Mouse (Mus musculus): ENCODE data around the gene Txndc16.

Gene Txndc16

GRCm38 (mm10) chr14:45220090-45220956 lies at the start of gene Txndc16:
Txndc16 (minus strand) TSS chr14:45220328.
- peak; percentile 85 for DNase-seq

- DNase-seq: no peak
These were observed 43.9 kb upstream of the Txndc16 start for GRCm38 (mm10) chr14:45263831-45264592.

GRCm38 (mm10) chr14:45251548-45252076 lies 31.5 kb upstream of the Txndc16 start:
- DNase-seq: no peak

- peak; percentile 1 for DNase-seq
These were observed 21.5 kb upstream of the Txndc16 start for GRCm38 (mm10) chr14:45241613-45242012.

- no peak for DNase-seq
These were observed 18.9 kb upstream of the Txndc16 start for GRCm38 (mm10) chr14:45239042-45239441.

GRCm38 (mm10) chr14:45220957-45221630 lies 966 bp upstream of the Txndc16 start:
- DNase-seq: no peak

GRCm38 (mm10) chr14:45219281-45220089 lies 643 bp downstream of the Txndc16 start, which contains the start of gene Gpr137c:
Gpr137c (plus strand) TSS chr14:45219717.
- DNase-seq: peak; percentile 98

GRCm38 (mm10) chr14:45217693-45218092 lies 2.4 kb downstream of the Txndc16 start:
- peak; percentile 3 for DNase-seq

GRCm38 (mm10) chr14:45216711-45217340 lies 3.3 kb downstream of the Txndc16 start:
- no peak for DNase-seq

GRCm38 (mm10) chr14:45211431-45211830 lies 8.7 kb downstream of the Txndc16 start:
- DNase-seq: no peak

GRCm38 (mm10) chr14:45210683-45211082 lies 9.4 kb downstream of the Txndc16 start:
- DNase-seq: no peak

GRCm38 (mm10) chr14:45200607-45201006 lies 19.5 kb downstream of the Txndc16 start:
- no peak for DNase-seq

GRCm38 (mm10) chr14:45190999-45191398 lies 29.1 kb downstream of the Txndc16 start:
- DNase-seq: no peak

- no peak for DNase-seq
These were observed 38.5 kb downstream of the Txndc16 start for GRCm38 (mm10) chr14:45181611-45182010.

GRCm38 (mm10) chr14:45179606-45180005 lies 40.5 kb downstream of the Txndc16 start:
- no peak for DNase-seq

GRCm38 (mm10) chr14:45179186-45179585 lies 40.9 kb downstream of the Txndc16 start:
- no peak for DNase-seq

GRCm38 (mm10) chr14:45175012-45175740 lies 45.0 kb downstream of the Txndc16 start:
- DNase-seq: no peak

GRCm38 (mm10) chr14:45172260-45172659 lies 47.9 kb downstream of the Txndc16 start:
- DNase-seq: no peak

- DNase-seq: no peak
These were observed 52.8 kb downstream of the Txndc16 start for GRCm38 (mm10) chr14:45167366-45167765.

GRCm38 (mm10) chr14:45155511-45156173 lies 64.5 kb downstream of the Txndc16 start:
- no peak for DNase-seq
